Mouse (Mus musculus) hindbrain, embryonic 11.5 days (tissue): ENCODE measurements around the gene Hist1h4a. TPM values are rescaled to one million over a fixed set of nuclear protein-coding genes. Genes with fewer than 3 reads are reported as not detected.
A peak's percentile ranks its signal among the peaks of the same experiment; 100 is the strongest.
"Not testable (repeated sequence)": the region's sequence is repeated elsewhere in the genome, so short reads cannot be mapped to it uniquely, and the experiment has no call there.

Experiments
- ATAC-seq: fragments of 200-750 bp; cut with Nextera tagmentation; 2 replicates; pipeline ENCODE4 v1.8.0; 2017; ENCODE audit warnings: mild to moderate bottlenecking, moderate TSS enrichment, moderate library complexity; ENCODE audit not compliant: low FRiP score
- DNase-seq: peaks from one replicate; pipeline ENCODE4 v3.0.0-alpha.2; 2015; ENCODE audit warnings: low spot score
- H3K27ac ChIP-seq: fragments of 300-500 bp; sonication (generic); 2 replicates; pipeline ENCODE4 v1.5.1; 2014; ENCODE audit warnings: mild to moderate bottlenecking, low read depth, low read length
- H3K27me3 ChIP-seq: fragments of 300-500 bp; sonication (generic); 2 replicates; pipeline ENCODE4 v1.6.1; 2014; ENCODE audit warnings: mild to moderate bottlenecking, low read length, moderate library complexity, mixed read lengths; ENCODE audit not compliant: control insufficient read depth, insufficient read depth
- H3K36me3 ChIP-seq: fragments of 300-500 bp; sonication (generic); 2 replicates; pipeline ENCODE4 v1.6.1; 2014; ENCODE audit warnings: mild to moderate bottlenecking, low read length, moderate library complexity, mixed read lengths; ENCODE audit not compliant: control insufficient read depth, insufficient read depth
- H3K4me1 ChIP-seq: fragments of 300-500 bp; sonication (generic); replicated peaks from 2 replicates; pipeline ENCODE4 v1.6.1; 2014; ENCODE audit warnings: low read length, mixed read lengths; ENCODE audit not compliant: control insufficient read depth, insufficient read depth
- H3K4me2 ChIP-seq: fragments of 300-500 bp; sonication (generic); replicated peaks from 2 replicates; pipeline ENCODE4 v1.6.1; 2014; ENCODE audit warnings: mild to moderate bottlenecking, low read depth, low read length
- H3K4me3 ChIP-seq: fragments of 300-500 bp; sonication (generic); 2 replicates; pipeline ENCODE4 v1.5.1; 2014; ENCODE audit warnings: low read depth, low read length
- H3K9ac ChIP-seq: fragments of 300-500 bp; sonication (generic); 2 replicates; pipeline ENCODE4 v1.6.1; 2014; ENCODE audit warnings: low read depth, low read length
- H3K9me3 ChIP-seq: fragments of 300-500 bp; sonication (generic); 2 replicates; pipeline ENCODE4 v1.6.1; 2016; ENCODE audit warnings: low read length; ENCODE audit not compliant: control insufficient read depth
- WGBS: fragments of 180-500 bp; shearing (Covaris S2); extraction: QIAGEN DNeasy Blood & Tissue Kit; methylation state at CpG from one replicate; pipeline ENCODE4 v1.1.7; 2014; 5-methylcytosine and 5-hydroxymethylcytosine counted together
- polyA plus RNA-seq: library from polyadenylated mRNA; unstranded; fragments of >200 nt; fragmentation: Nextera tagmentation; extraction: Ambion mirVana; gene quantifications from 2 replicates; pipeline ENCODE4 v1.2.1, GENCODE M21; 2014

The Hist1h4a gene
- polyA plus RNA-seq, 1 experiment from 2014 or later: not detected

GRCm38 (mm10) chr13:23746201-23747080, 14.6 kb downstream of the Hist1h4a start, which contains the start of gene Hist1h2bb:
TSS of gene Hist1h2bb (plus strand) at chr13:23746734.
- not testable (repeated sequence) for H3K36me3 ChIP-seq, H3K4me1 ChIP-seq, H3K9me3 ChIP-seq, H3K27me3 ChIP-seq
- WGBS: 1% methylated on average over 36 of the region's 58 CpGs
- ATAC-seq (peak; percentile 92), DNase-seq (peak; percentile 76)
- Histone ChIP-seq H3K4me2 (peak within 1 kb of the TSS; percentile 59), H3K9ac (peak within 1 kb of the TSS; percentile 54), H3K27ac (peak within 1 kb of the TSS; percentile 93), H3K4me3 (peak within 1 kb of the TSS; percentile 31)

GRCm38 (mm10) chr13:23745381-23746161, 15.5 kb downstream of the Hist1h4a start, which contains the start of gene Hist1h3c:
TSS of gene Hist1h3c (minus strand) at chr13:23745602.
- Histone ChIP-seq H3K27ac (peak within 1 kb of the TSS; percentile 93), H3K36me3 (no peaks in the 10 kb centered on the region), H3K4me1 (peaks cover 4% of the 10 kb centered on the region; the same call in 1 of the 2 replicates), H3K4me2 (peak within 1 kb of the TSS; percentile 59), H3K9ac (peak within 1 kb of the TSS; percentile 40), H3K27me3 (no peaks in the 10 kb centered on the region), H3K9me3 (no peaks in the 10 kb centered on the region), H3K4me3 (peak within 1 kb of the TSS; percentile 31)
- ATAC-seq: peak; percentile 74
- DNase-seq: peak; percentile 87
- 1% methylated on average over 28 of the region's 28 CpGs for WGBS

GRCm38 (mm10) chr13:23744421-23745380, 16.3 kb downstream of the Hist1h4a start:
- Histone ChIP-seq H3K4me3 (peak overlapping the region; percentile 30), H3K9ac (peak overlapping the region; percentile 32; the same call in 1 of the 2 replicates), H3K4me2 (peak overlapping the region; percentile 39), H3K36me3 (no peaks in the 10 kb centered on the region), H3K4me1 (peaks cover 7% of the 10 kb centered on the region; the same call in 1 of the 2 replicates), H3K27ac (peak overlapping the region; percentile 66), H3K9me3 (no peaks in the 10 kb centered on the region), H3K27me3 (no peaks in the 10 kb centered on the region)
- ATAC-seq (no peak), DNase-seq (peak; percentile 43)
- 2% methylated on average over 13 of the region's 36 CpGs for WGBS

- H3K9ac ChIP-seq: peak overlapping the region; percentile 19; the same call in 1 of the 2 replicates
Observed at GRCm38 (mm10) chr13:23743963-23744362, 17.1 kb downstream of the Hist1h4a start.

GRCm38 (mm10) chr13:23743215-23743614, 17.8 kb downstream of the Hist1h4a start:
- Histone ChIP-seq H3K4me2 (no peak overlapping the region), H3K36me3 (no peaks in the 10 kb centered on the region), H3K27ac (no peak overlapping the region), H3K4me1 (peaks cover 7% of the 10 kb centered on the region; the same call in 1 of the 2 replicates), H3K4me3 (no peak overlapping the region), H3K9ac (no peak overlapping the region), H3K27me3 (no peaks in the 10 kb centered on the region), H3K9me3 (no peaks in the 10 kb centered on the region)
- WGBS: 79% methylated on average over 5 of the region's 5 CpGs
- ATAC-seq (no peak), DNase-seq (no peak)

More at GRCm38 (mm10) chr13:23743963-23744362, 17.1 kb downstream of the Hist1h4a start:
- Histone ChIP-seq H3K27ac (peak overlapping the region; percentile 66), H3K9me3 (no peaks in the 10 kb centered on the region), H3K27me3 (no peaks in the 10 kb centered on the region), H3K36me3 (no peaks in the 10 kb centered on the region), H3K4me1 (peaks cover 7% of the 10 kb centered on the region; the same call in 1 of the 2 replicates), H3K4me3 (peak overlapping the region; percentile 30; the same call in 1 of the 2 replicates), H3K4me2 (peak overlapping the region; percentile 39)
- no peak for ATAC-seq
- peak; percentile 34 for DNase-seq
- WGBS: 50% methylated on average over 4 of the region's 4 CpGs

- no peak for ATAC-seq
- DNase-seq: no peak
- no peak overlapping the region for H3K9ac ChIP-seq
- H3K4me1 ChIP-seq: 0 out of 2 replicates have a peak, but pooled peaks cover 3% of the 10 kb centered on the region
- H3K27ac ChIP-seq: no peak overlapping the region
- H3K4me2 ChIP-seq: no peak overlapping the region; the same call in 1 of the 2 replicates
- no peak overlapping the region for H3K4me3 ChIP-seq
- H3K36me3 ChIP-seq: no peaks in the 10 kb centered on the region
- H3K9me3 ChIP-seq: no peaks in the 10 kb centered on the region
- no peaks in the 10 kb centered on the region for H3K27me3 ChIP-seq
Observed at GRCm38 (mm10) chr13:23742007-23742406, 19.0 kb downstream of the Hist1h4a start.

GRCm38 (mm10) chr13:23740910-23741309, 20.1 kb downstream of the Hist1h4a start:
- Histone ChIP-seq H3K27me3 (no peaks in the 10 kb centered on the region), H3K27ac (0 out of 2 replicates have a peak overlapping the region, but pooled peaks have one; percentile 20), H3K36me3 (no peaks in the 10 kb centered on the region), H3K4me1 (0 out of 2 replicates have a peak, but pooled peaks cover 3% of the 10 kb centered on the region), H3K9ac (peak overlapping the region; percentile 27; the same call in 1 of the 2 replicates), H3K4me3 (no peak overlapping the region), H3K4me2 (peak overlapping the region; percentile 96; the same call in 1 of the 2 replicates), H3K9me3 (no peaks in the 10 kb centered on the region)
- ATAC-seq (no peak), DNase-seq (no peak)
- WGBS: 47% methylated on average over 5 of the region's 5 CpGs
